Mouse (Mus musculus) spleen, adult 2 months (tissue): ENCODE data around the gene Cd3e. TPM values are rescaled to one million over a fixed set of nuclear protein-coding genes. Genes with fewer than 3 reads are reported as not detected.

Experiments used
- DNase-seq, 2 experiments: peaks; one replicate each; pipeline versions ENCODE4 v3.0.0 to v3.0.0-alpha.2; 2012 to 2021; ENCODE audit warnings: low spot score in 2 of 2, low read depth in 1 of 2
- H3K27ac ChIP-seq: fragments of 200-500 bp; 2 replicates; pipeline ENCODE4 v1.5.1; 2012; ENCODE audit warnings: low read length, inconsistent platforms; ENCODE audit not compliant: insufficient read depth
- H3K27me3 ChIP-seq: fragments of 200-500 bp; 2 replicates; pipeline ENCODE4 v1.6.1; 2012; ENCODE audit warnings: mild to moderate bottlenecking, moderate library complexity, low read length, inconsistent platforms; ENCODE audit not compliant: control insufficient read depth, insufficient read depth
- H3K36me3 ChIP-seq: fragments of 200-500 bp; 2 replicates; pipeline ENCODE4 v1.6.1; 2012; ENCODE audit warnings: mild to moderate bottlenecking, low read length, inconsistent platforms; ENCODE audit not compliant: control insufficient read depth, insufficient read depth
- H3K4me1 ChIP-seq: fragments of 200-500 bp; 2 replicates; pipeline ENCODE4 v1.6.1; 2011; ENCODE audit warnings: inconsistent platforms; ENCODE audit not compliant: control insufficient read depth, insufficient read depth, insufficient read length
- H3K4me3 ChIP-seq: fragments of 200-500 bp; 2 replicates; pipeline ENCODE4 v1.5.1; 2011; ENCODE audit warnings: mild to moderate bottlenecking, inconsistent platforms; ENCODE audit not compliant: insufficient read depth, insufficient read length; ENCODE audit errors: extremely low read depth
- CTCF ChIP-seq: fragments of 200-500 bp; IDR thresholded peaks from 2 replicates; pipeline ENCODE4 v1.5.1; 2011; ENCODE audit warnings: mild to moderate bottlenecking, inconsistent platforms; ENCODE audit not compliant: insufficient read depth, insufficient read length, insufficient replicate concordance; ENCODE audit errors: extremely low read depth
- POLR2A ChIP-seq: fragments of 200-500 bp; IDR thresholded peaks from 2 replicates; pipeline ENCODE4 v1.6.1; 2011; ENCODE audit warnings: low read depth, low read length, inconsistent platforms
- WGBS: fragments of 180-500 bp; shearing (Covaris S2); methylation state at CpG from one replicate; pipeline ENCODE4 v1.1.7; 2018; 5-methylcytosine and 5-hydroxymethylcytosine counted together
- polyA plus RNA-seq: library from polyadenylated mRNA; depleted of rRNA; stranded (reverse); fragments of >200 nt; gene quantifications from 2 replicates; pipeline ENCODE4 v1.2.3, GENCODE M21; 2012; rRNA removed

Gene Cd3e
- polyA plus RNA-seq, 1 experiment = 44.8 TPM

- no peak overlapping the region for H3K27ac ChIP-seq
- no peaks in the 10 kb centered on the region for H3K27me3 ChIP-seq
- peak; percentile 70 to 78 for DNase-seq
- H3K36me3 ChIP-seq = no peaks in the 10 kb centered on the region; the same call in 1 of the 2 replicates
- WGBS = 23% methylated on average over 3 of the region's 3 CpGs
- no peak overlapping the region for H3K4me3 ChIP-seq
- H3K4me1 ChIP-seq = no peaks in the 10 kb centered on the region
- TF ChIP-seq CTCF (peak; percentile 53; the same call in 1 of the 2 replicates), POLR2A (no peak)
These were observed 42.6 kb downstream of the Cd3e start for GRCm38 (mm10) chr9:44966815-44967242.

- Histone ChIP-seq H3K36me3 (peaks cover under 1% of the 10 kb centered on the region; the same call in 1 of the 2 replicates), H3K4me1 (no peaks in the 10 kb centered on the region), H3K27me3 (no peaks in the 10 kb centered on the region), H3K27ac (peak overlapping the region; percentile 34), H3K4me3 (peak overlapping the region; percentile 56)
- no peak for DNase-seq
- TF ChIP-seq CTCF (no peak), POLR2A (no peak)
- WGBS = 14% methylated on average over 10 of the region's 10 CpGs
These were observed 43.5 kb downstream of the Cd3e start for GRCm38 (mm10) chr9:44965833-44966466.

GRCm38 (mm10) chr9:44965126-44965832 is 44.1 kb downstream of the Cd3e start, which contains the start of gene Ube4a:
Gene Ube4a, minus strand, starts transcription at chr9:44965600.
- TF ChIP-seq POLR2A (peak; percentile 75), CTCF (no peak)
- H3K4me3 ChIP-seq = peak within 1 kb of the TSS; percentile 83
- H3K27me3 ChIP-seq = no peaks in the 10 kb centered on the region
- peak; percentile 98 to 100 for DNase-seq
- peak within 1 kb of the TSS; percentile 67 for H3K27ac ChIP-seq
- under 1% methylated on average over 39 of the region's 39 CpGs for WGBS
- H3K36me3 ChIP-seq = peaks cover 2% of the 10 kb centered on the region; the same call in 1 of the 2 replicates
- H3K4me1 ChIP-seq = no peaks in the 10 kb centered on the region

- WGBS = 72% methylated on average over 3 of the region's 3 CpGs
- Histone ChIP-seq H3K4me1 (no peaks in the 10 kb centered on the region), H3K4me3 (no peak overlapping the region), H3K27me3 (no peaks in the 10 kb centered on the region), H3K27ac (peak overlapping the region; percentile 66), H3K36me3 (peaks cover 51% of the 10 kb centered on the region)
- peak in 1 of 2 experiments; percentile 36 for DNase-seq
- TF ChIP-seq CTCF (no peak), POLR2A (no peak)
These were observed 55.0 kb downstream of the Cd3e start for GRCm38 (mm10) chr9:44954432-44954831.

Other genes starting within 250 kb of the Cd3e start
- 18.1 and 18.7 TPM in 2 replicates for gene Arcn1, start 241.8 kb downstream of the Cd3e start, polyA plus RNA-seq
- 14.6 and 22.1 TPM in 2 replicates for gene Ift46, start 241.7 kb downstream of the Cd3e start, polyA plus RNA-seq
- gene Tmem25, start 210.3 kb downstream of the Cd3e start, polyA plus RNA-seq = 0.72 and 0.74 TPM in 2 replicates
- gene Ttc36, start 206.6 kb downstream of the Cd3e start, polyA plus RNA-seq = 1.9 and 2.2 TPM in 2 replicates
- 36.8 and 38.4 TPM in 2 replicates for gene Kmt2a, start 128.3 kb downstream of the Cd3e start, polyA plus RNA-seq
- gene Atp5l, start 88.9 kb downstream of the Cd3e start, polyA plus RNA-seq = 65.8 and 79.4 TPM in 2 replicates
- gene Ube4a, start 44.0 kb downstream of the Cd3e start, polyA plus RNA-seq = 6.5 and 9.5 TPM in 2 replicates
- 12.8 and 14.5 TPM in 2 replicates for gene Cd3g, start 29.2 kb downstream of the Cd3e start, polyA plus RNA-seq
- gene Cd3d, start 27.8 kb downstream of the Cd3e start, polyA plus RNA-seq = 19.6 and 24.0 TPM in 2 replicates
- 0.49 TPM in 2 replicates for gene Mpzl2, start 30.2 kb upstream of the Cd3e start, polyA plus RNA-seq
- gene Mpzl3, start 45.6 kb upstream of the Cd3e start, polyA plus RNA-seq = 1.7 and 2.2 TPM in 2 replicates
- gene Jaml, start 69.6 kb upstream of the Cd3e start, polyA plus RNA-seq = 2.4 and 2.8 TPM in 2 replicates
- 0.97 and 1.8 TPM in 2 replicates for gene Scn2b, start 108.2 kb upstream of the Cd3e start, polyA plus RNA-seq
- gene Scn4b, start 128.8 kb upstream of the Cd3e start, polyA plus RNA-seq = 0.47 and 0.91 TPM in 2 replicates
- gene BC049352, start 172.4 kb upstream of the Cd3e start, polyA plus RNA-seq = 0.37 and 0.45 TPM in 2 replicates
- gene Tmprss4, start 194.5 kb upstream of the Cd3e start, polyA plus RNA-seq = 0.33 and 0.52 TPM in 2 replicates